Mouse (Mus musculus) Muller cell, postnatal 12 days (primary cell): Measurements from ENCODE around the gene Rgl3.

Experiments
- DNase-seq: peaks from one replicate; pipeline ENCODE4 v3.0.0-alpha.2; 2015; ENCODE audit errors: inconsistent ontology term

Rgl3 gene

DNA sequence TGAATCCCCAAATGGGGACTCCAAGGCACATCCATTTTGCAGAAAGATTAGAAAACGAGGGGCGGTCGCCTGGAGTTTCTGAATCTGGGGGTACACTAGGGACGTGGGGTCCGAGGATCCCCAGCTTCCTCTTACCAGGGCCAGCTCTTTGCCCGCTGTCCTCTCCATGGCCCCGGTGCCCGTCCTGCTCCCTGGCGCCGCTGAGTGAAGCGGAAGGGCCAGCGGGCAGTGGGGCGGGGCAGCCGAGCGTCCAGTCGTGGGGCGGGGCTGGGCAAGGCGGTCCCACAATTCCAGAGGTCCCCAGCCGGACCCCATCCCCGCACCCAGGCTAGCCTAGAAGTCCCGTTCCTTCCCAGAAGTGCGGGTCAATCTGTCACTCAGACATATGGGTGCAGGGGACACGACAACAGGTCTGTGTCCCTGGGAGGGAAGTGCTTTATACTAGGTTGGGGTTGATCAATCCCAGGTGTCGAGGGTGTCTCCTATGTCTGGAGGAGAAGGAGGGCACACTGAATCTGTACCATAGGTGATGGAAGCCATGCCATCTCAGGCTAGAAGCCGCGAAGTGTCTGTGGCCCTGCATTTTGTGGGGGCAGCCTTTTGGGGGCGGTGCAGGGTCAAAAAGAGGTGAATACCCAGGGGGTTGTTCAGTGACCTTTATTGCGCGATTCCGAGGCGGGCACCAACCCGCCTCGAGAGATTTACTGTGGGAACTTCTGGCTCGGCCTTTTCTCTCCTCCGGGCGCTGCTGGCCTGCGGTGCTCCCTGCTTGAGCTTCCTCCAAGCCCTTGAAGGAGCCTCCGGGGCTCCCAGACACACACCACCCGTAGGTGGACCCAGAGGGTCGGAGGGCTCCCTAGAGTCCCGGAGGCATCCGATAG is at the start of gene Rgl3:
Rgl3 (minus strand) TSS at position 217 of the 881 bp plus-strand sequence.
- peak; percentile 80 for DNase-seq

GRCm38 (mm10) chr9:22037826-22038225 is 48.6 kb upstream of the Rgl3 start:
- no peak for DNase-seq

- DNase-seq, result no peak
Measured at GRCm38 (mm10) chr9:22035300-22036044, 46.2 kb upstream of the Rgl3 start.

- DNase-seq, result no peak
Measured at GRCm38 (mm10) chr9:22030386-22030785, 41.1 kb upstream of the Rgl3 start.

DNA sequence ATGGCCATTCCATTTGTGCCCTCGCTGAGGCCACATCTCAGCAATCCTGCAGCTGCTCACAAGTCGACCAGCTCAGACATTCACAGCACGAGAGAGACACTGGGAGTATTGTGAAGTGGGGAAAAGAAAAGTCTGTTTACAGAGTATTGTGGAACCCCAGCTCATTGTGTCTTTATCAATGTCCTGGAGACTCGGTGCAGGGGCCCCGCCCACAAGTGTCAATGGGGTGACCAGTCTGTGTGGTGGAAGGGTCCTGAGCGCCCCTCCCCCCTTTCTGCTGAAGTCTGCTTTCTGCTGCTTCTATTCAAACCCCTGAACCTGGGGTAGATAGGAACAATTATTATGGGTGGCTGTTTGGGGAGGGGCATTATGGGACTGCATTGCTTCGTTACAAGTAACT is 39.2 kb upstream of the Rgl3 start:
- no peak for DNase-seq

GRCm38 (mm10) chr9:22024592-22024991 is 35.3 kb upstream of the Rgl3 start:
- no peak for DNase-seq

DNA sequence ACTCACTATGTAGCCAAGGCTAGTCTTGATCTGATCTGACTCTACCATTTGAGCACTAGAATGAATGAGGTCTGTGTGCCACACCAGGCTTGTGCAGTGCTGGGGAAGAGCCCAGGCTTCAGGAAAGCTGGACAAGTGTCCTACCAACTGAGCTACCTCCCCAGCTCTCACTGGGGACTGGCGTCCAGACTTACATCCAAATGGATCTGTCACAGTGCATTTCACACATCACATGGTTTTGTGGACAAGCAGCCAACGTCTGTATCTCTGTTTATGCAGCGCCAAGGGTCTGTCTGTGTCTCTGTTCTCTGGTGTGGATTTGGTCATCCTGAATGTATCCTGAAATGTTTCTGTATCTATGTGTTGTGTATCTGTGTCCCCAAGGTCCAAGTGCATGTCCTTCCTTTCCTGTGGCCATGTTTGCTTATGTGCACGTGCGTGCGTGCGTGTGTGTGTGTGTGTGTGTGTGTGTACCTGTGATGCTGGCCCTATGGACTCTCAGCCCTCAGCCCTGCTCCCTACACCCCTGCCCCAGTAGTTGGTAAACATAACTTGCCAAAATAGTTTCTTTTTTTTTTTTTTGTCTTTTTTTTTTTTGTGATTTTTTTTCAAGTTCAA is 28.1 kb upstream of the Rgl3 start:
- no peak for DNase-seq

- no peak for DNase-seq
Measured at GRCm38 (mm10) chr9:22016245-22016644, 27.0 kb upstream of the Rgl3 start.

- DNase-seq, result no peak
Measured at GRCm38 (mm10) chr9:22012731-22013130, 23.5 kb upstream of the Rgl3 start.

- DNase-seq, result no peak
Measured at GRCm38 (mm10) chr9:22011055-22011454, 21.8 kb upstream of the Rgl3 start.

DNA sequence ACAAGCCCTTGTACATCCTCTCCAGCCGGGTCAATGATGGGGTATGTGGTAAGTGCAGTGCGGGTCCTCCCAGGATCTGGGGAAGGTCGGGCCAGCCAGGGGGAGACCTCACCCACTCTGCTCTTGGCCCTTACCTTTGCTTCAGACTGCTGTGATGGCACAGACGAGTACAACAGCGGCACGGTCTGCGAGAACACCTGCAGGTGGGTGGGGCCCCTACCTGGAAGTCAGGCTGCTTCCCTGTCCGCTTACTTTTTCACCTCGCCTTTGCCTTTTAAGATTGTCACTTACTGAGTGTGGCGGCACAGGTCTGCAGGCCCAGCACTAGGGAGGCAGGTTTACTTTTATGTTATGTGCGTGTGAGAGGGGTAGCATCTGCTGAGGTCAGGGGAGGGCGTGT is 15.3 kb upstream of the Rgl3 start:
- DNase-seq, result no peak

DNA sequence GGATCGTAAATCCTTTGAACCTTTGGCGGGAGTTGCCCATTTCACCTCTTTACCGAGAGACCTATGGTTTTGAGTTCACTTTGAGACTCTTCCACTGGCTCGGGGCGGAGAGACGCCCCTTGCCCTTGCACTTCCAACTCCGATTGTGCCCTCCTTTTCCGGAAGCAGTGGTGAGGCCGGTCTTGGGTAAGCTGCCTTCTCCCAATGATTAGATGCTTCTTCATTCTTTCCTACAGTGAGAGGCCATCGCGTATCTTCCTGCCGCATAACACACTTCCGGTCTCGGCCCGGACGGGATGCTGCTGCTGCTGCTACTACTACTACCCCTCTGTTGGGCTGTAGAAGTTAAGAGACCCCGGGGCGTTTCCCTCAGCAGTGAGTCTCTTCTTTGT is 13.9 kb upstream of the Rgl3 start:
- DNase-seq, result no peak

DNA sequence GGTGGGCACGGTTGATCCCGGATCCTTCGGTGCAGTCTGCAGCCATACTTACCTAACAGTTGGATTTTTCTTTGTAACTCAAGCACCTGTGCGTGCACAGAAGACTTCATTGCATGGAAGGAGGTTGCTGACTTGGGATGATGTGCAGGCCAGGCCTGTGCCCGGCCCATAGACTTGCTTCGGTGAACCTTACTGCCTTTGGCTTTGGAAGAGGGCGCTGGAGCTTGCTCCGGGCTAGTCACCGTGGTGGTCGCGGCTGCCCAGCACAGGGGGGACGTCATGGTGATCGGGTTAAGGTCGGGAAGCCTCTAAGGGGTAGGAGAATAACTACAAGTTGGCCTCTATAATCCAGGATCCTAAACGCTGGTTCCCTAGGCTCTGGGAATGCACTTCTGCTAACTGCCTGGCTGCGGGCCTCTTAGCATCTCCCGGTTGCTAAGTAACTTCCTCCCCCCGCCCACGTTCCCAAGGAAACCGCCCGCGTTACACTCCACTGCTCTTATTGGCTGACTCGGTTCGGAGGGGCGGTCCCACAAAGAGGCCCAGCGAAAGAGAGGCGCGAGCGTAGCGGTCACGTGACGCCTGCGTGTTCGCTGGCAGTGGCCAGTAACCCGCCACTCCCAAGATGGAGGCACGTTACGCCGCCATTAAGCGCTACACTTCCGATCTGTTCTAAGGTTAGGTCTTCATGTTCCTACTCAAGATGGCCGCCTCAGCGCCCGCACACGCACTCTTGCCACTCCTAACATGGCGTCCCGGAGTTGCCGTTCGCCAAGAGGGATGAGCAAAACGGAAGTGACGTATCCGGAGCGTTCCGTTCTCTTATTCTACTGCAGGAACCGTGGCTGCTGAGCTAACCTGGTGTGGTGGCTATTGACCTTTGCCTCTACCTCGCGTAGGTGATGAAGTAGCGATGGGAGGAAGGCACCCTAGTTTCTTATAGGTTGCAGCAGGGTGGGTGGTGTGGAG is 13.2 kb upstream of the Rgl3 start, which contains the start of the genes Ccdc151 and Prkcsh:
Ccdc151 (minus strand) TSS at position 441 of the 969 bp plus-strand sequence.
Prkcsh (plus strand) TSS at position 613 of the 969 bp plus-strand sequence.
- peak; percentile 100 for DNase-seq

DNA sequence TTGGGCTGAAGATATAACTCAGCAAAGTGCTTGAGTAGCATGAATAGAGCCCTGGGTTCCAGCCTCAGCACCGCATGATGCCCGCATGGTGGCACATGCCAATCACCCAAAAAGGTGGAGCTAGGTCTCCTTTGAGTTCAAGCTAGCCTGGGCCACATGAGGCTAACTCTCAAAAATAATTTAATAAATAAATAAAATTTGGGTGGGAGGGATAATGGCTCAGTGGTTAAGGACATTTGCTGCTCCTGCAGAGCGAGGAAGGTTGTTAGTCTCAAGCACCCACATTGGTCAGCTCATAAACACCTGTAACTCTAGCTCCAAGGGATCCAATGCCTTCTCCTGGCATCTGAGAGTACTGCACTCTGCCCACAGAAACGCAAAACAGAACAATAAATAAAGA is 12.4 kb upstream of the Rgl3 start:
- no peak for DNase-seq

DNA sequence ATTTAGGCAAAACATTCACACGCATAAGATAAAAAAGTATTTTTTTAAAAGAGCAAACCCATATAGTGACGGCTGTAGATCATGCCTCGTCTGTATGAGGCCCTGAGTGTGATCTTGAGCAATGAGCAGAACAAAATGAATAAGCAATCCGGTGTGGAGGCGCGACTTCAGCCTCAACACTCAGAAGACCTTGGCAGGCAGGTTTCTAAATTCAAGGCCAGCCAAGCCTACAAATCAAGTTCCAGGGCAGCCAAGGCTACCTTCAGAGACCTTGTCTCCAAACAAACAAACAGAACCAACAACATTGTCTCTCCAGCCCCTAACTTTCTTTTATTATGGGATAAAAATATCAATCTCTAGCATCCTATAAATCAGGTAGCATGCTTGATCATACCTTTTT is 11.1 kb upstream of the Rgl3 start:
- DNase-seq, result no peak

- DNase-seq, result no peak
Measured at GRCm38 (mm10) chr9:21996178-21996867, 7.1 kb upstream of the Rgl3 start.

DNA sequence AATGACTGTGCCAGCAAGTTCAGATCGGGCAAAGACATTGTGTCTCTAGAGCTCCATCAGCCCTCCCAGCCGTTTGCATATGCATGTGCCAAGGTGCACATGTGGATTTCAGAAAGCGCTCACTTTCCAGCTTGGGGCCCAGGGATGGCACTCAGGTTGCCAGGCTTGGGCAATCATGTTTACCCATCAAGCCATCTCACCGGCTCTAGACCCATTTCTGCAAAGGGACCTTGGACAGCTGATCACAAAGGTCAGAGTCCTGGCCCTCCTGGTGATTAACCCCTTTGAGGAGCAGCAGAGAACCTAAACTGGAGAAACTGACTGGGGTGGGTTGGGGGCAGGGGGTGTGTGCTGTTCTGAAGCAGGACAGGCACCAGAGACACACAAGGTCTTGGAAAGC is 3.0 kb upstream of the Rgl3 start:
- DNase-seq, result no peak

DNA sequence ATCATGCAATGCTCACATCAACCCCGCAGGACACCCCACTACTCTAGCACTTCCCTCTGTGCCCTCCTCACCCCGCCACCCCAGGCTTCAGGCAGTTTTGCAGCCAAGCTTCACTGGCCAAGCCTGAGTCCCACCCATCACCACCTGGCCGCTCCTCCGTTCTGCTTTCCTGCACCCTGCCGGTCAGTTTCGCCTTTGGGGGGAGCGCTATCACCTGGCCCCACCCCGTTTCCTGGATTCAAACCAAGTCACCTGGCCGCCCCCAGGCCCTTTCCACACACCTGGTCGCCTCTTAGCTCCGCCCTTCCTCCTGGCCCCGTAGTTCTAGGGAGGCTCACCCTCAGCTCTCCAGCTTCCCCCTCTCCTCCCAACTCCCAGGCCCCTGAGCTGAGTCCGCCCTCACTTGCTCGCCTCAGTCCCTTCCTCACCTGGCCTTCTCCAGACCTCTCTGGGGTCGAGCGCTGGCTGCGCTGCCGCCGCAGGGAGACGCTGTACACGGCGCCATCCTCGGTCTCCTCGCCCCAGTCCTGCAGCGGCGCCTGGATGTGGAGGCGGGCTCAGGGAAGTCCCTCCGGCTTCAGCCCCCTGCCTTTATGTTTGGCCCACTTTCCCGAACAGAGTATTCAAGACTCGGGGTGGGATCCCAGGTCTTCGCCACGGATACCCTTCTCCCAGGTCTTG is 685 bp downstream of the Rgl3 start:
- peak; percentile 38 for DNase-seq

- no peak for DNase-seq
Measured at GRCm38 (mm10) chr9:21987592-21988342, 1.5 kb downstream of the Rgl3 start.
